Comparison of ENCODE assay signal across 11 mouse cellular contexts in the genomic region with DNA sequence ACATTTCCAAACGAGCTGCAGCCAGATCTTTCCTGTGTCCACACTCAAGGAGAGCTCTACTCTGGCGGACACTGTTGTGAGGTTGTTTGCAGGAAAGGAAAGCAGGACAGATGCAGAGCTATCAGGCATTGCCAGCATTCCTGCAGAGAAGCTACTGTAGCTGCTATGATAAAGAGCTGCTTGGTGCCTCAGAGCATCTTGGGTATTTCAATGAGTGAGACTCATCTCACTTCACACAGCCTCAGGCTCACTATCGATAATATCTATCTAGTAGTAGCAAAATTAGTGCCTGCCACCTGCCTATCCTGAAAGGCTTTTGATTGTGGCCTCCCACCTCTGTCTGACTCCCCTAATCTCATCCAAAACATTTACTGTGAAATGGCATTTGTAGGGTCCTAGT.
A peak's percentile ranks its signal among the peaks of the same experiment; 100 is the strongest.
DNase-seq lines count a peak whose midpoint lies in the region; ATAC-seq and TF ChIP-seq lines count a peak whose summit lies in the region.
"Had no signal": no experiment of that assay in that cellular context is flagged by ENCODE, and none has a peak within 500 bp of the region (broad histone marks: within the 10 kb centered on the region; RNA-seq: fewer than 3 reads in every experiment).

No protein-coding gene starts in this region.

- H3K4me3 ChIP-seq in heart, adult 2 months = no peak overlapping the region
- no peak overlapping the region for H3K4me3 ChIP-seq in neural tube, embryonic 13.5 days
- H3K4me3 ChIP-seq in liver, embryonic 11.5 days (ENCODE audit: low read depth, low read length) = no peak overlapping the region
- H3K4me3 ChIP-seq in stomach, postnatal 0 days (ENCODE audit: low read depth, low read length) = no peak overlapping the region
- H3K4me3 ChIP-seq: limb, embryonic 15.5 days; myocyte had no signal

- no peak for DNase-seq in heart, adult 2 months
- DNase-seq in heart, postnatal 4 days = no peak
- no peak for DNase-seq in neural tube, embryonic 10.5 days (ENCODE audit: extremely low spot score, low spot score)
- no peak for DNase-seq in liver, embryonic 11.5 days (ENCODE audit: low spot score)
- no peak for DNase-seq in stomach, postnatal 0 days (ENCODE audit: low spot score)
- DNase-seq: thymus, adult 2 months had no signal

- ATAC-seq in neural tube, embryonic 13.5 days (ENCODE audit: low read depth) = no peak
- peak; percentile 85 for ATAC-seq in liver, embryonic 11.5 days (replicated peaks; ENCODE audit: low FRiP score)
- no peak for ATAC-seq in stomach, postnatal 0 days (ENCODE audit: low FRiP score, low TSS enrichment)
- ATAC-seq in CD4-positive, CD25-positive, alpha-beta regulatory T cell, adult 4 months = no peak
- ATAC-seq: hindbrain, embryonic 16.5 days had no signal

- H3K36me3 ChIP-seq in heart, adult 2 months (ENCODE audit: control insufficient read depth, insufficient read depth, low read length) = peaks cover 19% of the 10 kb centered on the region
- no peaks in the 10 kb centered on the region; the same call in 1 of the 2 replicates for H3K36me3 ChIP-seq in neural tube, embryonic 13.5 days
- 0 out of 2 replicates have a peak, but pooled peaks cover 2% of the 10 kb centered on the region for H3K36me3 ChIP-seq in liver, embryonic 11.5 days (ENCODE audit: control insufficient read depth, insufficient read depth, low read length)
- no peaks in the 10 kb centered on the region for H3K36me3 ChIP-seq in stomach, postnatal 0 days (ENCODE audit: control insufficient read depth, insufficient read depth, low read length)

- no peak for TF ChIP-seq CTCF in heart, adult 2 months (IDR thresholded peaks at IDR 0.05)
- TF ChIP-seq CTCF in stomach, postnatal 0 days (IDR thresholded peaks at IDR 0.05; ENCODE audit: low read depth) = no peak

- H3K27ac ChIP-seq in heart, adult 2 months = peak overlapping the region; percentile 57
- peak overlapping the region; percentile 28; the same call in 1 of the 2 replicates for H3K27ac ChIP-seq in neural tube, embryonic 13.5 days (replicated peaks)
- H3K27ac ChIP-seq in liver, embryonic 11.5 days (ENCODE audit: low read depth, low read length) = 0 out of 2 replicates have a peak overlapping the region, but pooled peaks have one; percentile 15
- H3K27ac ChIP-seq in stomach, postnatal 0 days (replicated peaks) = 0 out of 2 replicates have a peak overlapping the region, but pooled peaks have one; percentile 25
- H3K27ac ChIP-seq: limb, embryonic 15.5 days had no signal

- intact Hi-C loops in heart, adult 2 months (cut with DNase I) = loop anchor here (5.0 kb wide), 2 partner anchors 72 to 167 kb away; partner anchors contain the start of gene Mrtfb

- H3K27me3 ChIP-seq in heart, adult 2 months (ENCODE audit: control insufficient read depth, insufficient read depth, low read length) = no peaks in the 10 kb centered on the region
- H3K27me3 ChIP-seq in neural tube, embryonic 13.5 days = no peaks in the 10 kb centered on the region
- no peaks in the 10 kb centered on the region for H3K27me3 ChIP-seq in liver, embryonic 11.5 days (replicated peaks; ENCODE audit: control insufficient read depth, insufficient read depth, low read length)
- H3K27me3 ChIP-seq in stomach, postnatal 0 days (ENCODE audit: control insufficient read depth, insufficient read depth, low read length) = no peaks in the 10 kb centered on the region
- H3K27me3 ChIP-seq: limb, embryonic 15.5 days had no signal

- no peak overlapping the region for H3K9ac ChIP-seq in heart, adult 2 months (ENCODE audit: low read depth, low read length)
- no peak overlapping the region for H3K9ac ChIP-seq in neural tube, embryonic 13.5 days
- no peak overlapping the region for H3K9ac ChIP-seq in liver, embryonic 11.5 days (ENCODE audit: low read depth, low read length)
- H3K9ac ChIP-seq in stomach, postnatal 0 days (ENCODE audit: low read length) = no peak overlapping the region
- H3K9ac ChIP-seq: limb, embryonic 15.5 days had no signal

- no peak for TF ChIP-seq EP300 in heart, adult 2 months (IDR thresholded peaks at IDR 0.05; ENCODE audit: insufficient read depth, low read depth, low read length)
- no peak for TF ChIP-seq EP300 in stomach, postnatal 0 days (optimal IDR thresholded peaks at IDR 0.05)

- H3K4me2 ChIP-seq in neural tube, embryonic 13.5 days = no peak overlapping the region
- H3K4me2 ChIP-seq in liver, embryonic 11.5 days = no peak overlapping the region
- no peak overlapping the region for H3K4me2 ChIP-seq in stomach, postnatal 0 days (replicated peaks; ENCODE audit: low read depth)
- H3K4me2 ChIP-seq: limb, embryonic 15.5 days had no signal

- H3K9me3 ChIP-seq in neural tube, embryonic 13.5 days = no peaks in the 10 kb centered on the region
- H3K9me3 ChIP-seq in liver, embryonic 11.5 days (ENCODE audit: control insufficient read depth, low read length) = no peaks in the 10 kb centered on the region
- H3K9me3 ChIP-seq in stomach, postnatal 0 days (ENCODE audit: control insufficient read depth, low read length) = no peaks in the 10 kb centered on the region
- H3K9me3 ChIP-seq: limb, embryonic 15.5 days had no signal

- TF ChIP-seq POLR2A in heart, adult 2 months (IDR thresholded peaks at IDR 0.05; ENCODE audit: insufficient read depth, low read depth, low read length) = no peak

- WGBS in heart, adult 2 months = 42% methylated on average over 3 of the region's 3 CpGs
- WGBS in neural tube, embryonic 13.5 days = 75% methylated on average over 3 of the region's 3 CpGs
- WGBS in liver, embryonic 11.5 days = 61% methylated on average over 3 of the region's 3 CpGs
- WGBS in stomach, postnatal 0 days = 77% methylated on average over 3 of the region's 3 CpGs

- H3K79me2 ChIP-seq in heart, adult 2 months (replicated peaks; ENCODE audit: control insufficient read depth, insufficient read depth, low read length) = no peaks in the 10 kb centered on the region

- peaks cover 19% of the 10 kb centered on the region for H3K4me1 ChIP-seq in heart, adult 2 months (ENCODE audit: control insufficient read depth, insufficient read depth, low read length)
- H3K4me1 ChIP-seq in neural tube, embryonic 13.5 days (replicated peaks) = peaks cover 18% of the 10 kb centered on the region
- peaks cover 9% of the 10 kb centered on the region for H3K4me1 ChIP-seq in liver, embryonic 11.5 days (replicated peaks; ENCODE audit: control insufficient read depth, insufficient read depth, low read length)
- H3K4me1 ChIP-seq in stomach, postnatal 0 days (replicated peaks; ENCODE audit: control insufficient read depth, insufficient read depth) = no peaks in the 10 kb centered on the region
